Mouse (Mus musculus) stomach, postnatal 0 days (tissue): ENCODE data around the gene Aldh1l1.

ENCODE experiments used
- CTCF ChIP-seq: IDR thresholded peaks from 2 replicates; pipeline ENCODE4 v1.5.1; 2016; ENCODE audit warnings: antibody characterized with exemption, low read depth, mild to moderate bottlenecking, moderate library complexity
- EP300 ChIP-seq: optimal IDR thresholded peaks from 2 replicates; pipeline ENCODE3; 2016; ENCODE audit warnings: antibody characterized with exemption

- TF ChIP-seq CTCF (no peak), EP300 (no peak)
These were observed 149.4 kb downstream of the Aldh1l1 start for GRCm38 (mm10) chr6:90635611-90636010.
